ENCODE assay signal across 9 mouse cellular contexts in genomic region chr3:122471017-122471721, GRCm38 (mm10).
DNase-seq lines count a peak whose midpoint lies in the region; TF ChIP-seq lines count a peak whose summit lies in the region.
"Had no signal": no experiment of that assay in that cellular context is flagged by ENCODE, and none has a peak within 500 bp of the region (broad histone marks: within the 10 kb centered on the region; RNA-seq: fewer than 3 reads in every experiment).

No protein-coding gene starts in this region.

- no peak overlapping the region for H3K4me3 ChIP-seq in heart, adult 2 months
- no peak overlapping the region for H3K4me3 ChIP-seq in heart, embryonic 10.5 days
- H3K4me3 ChIP-seq: midbrain, embryonic 13.5 days had no signal

- H3K4me1 ChIP-seq in heart, adult 2 months (ENCODE audit: control insufficient read depth, insufficient read depth, low read length), result peaks cover 13% of the 10 kb centered on the region
- peaks cover 34% of the 10 kb centered on the region for H3K4me1 ChIP-seq in heart, embryonic 10.5 days

- DNase-seq in heart, adult 2 months, result no peak
- DNase-seq in heart, embryonic 10.5 days (ENCODE audit: low spot score), result no peak
- peak; percentile 87 for DNase-seq in MN1 (ENCODE audit: low spot score)
- peak; percentile 80 for DNase-seq in cerebellum, adult 9-11 months
- DNase-seq in lung, postnatal 10 days, result peak; percentile 42
- DNase-seq in thymus, adult 18-20 months, result no peak
- no peak for DNase-seq in natural killer cell, adult 2 months (ENCODE audit: low spot score in 2 of 2)
- no peak for DNase-seq in kidney, adult 11 months

- no peak for TF ChIP-seq POLR2A in heart, adult 2 months (IDR thresholded peaks at IDR 0.05; ENCODE audit: insufficient read depth, low read depth, low read length)

- no peak overlapping the region for H3K27ac ChIP-seq in heart, adult 2 months
- H3K27ac ChIP-seq in heart, embryonic 10.5 days, result no peak overlapping the region
- H3K27ac ChIP-seq: midbrain, embryonic 13.5 days had no signal

- no peaks in the 10 kb centered on the region for H3K79me2 ChIP-seq in heart, adult 2 months (replicated peaks; ENCODE audit: control insufficient read depth, insufficient read depth, low read length)

- no peaks in the 10 kb centered on the region for H3K9me3 ChIP-seq in heart, embryonic 10.5 days
- H3K9me3 ChIP-seq: midbrain, embryonic 13.5 days had no signal

- H3K27me3 ChIP-seq in heart, adult 2 months (ENCODE audit: control insufficient read depth, insufficient read depth, low read length), result no peaks in the 10 kb centered on the region
- H3K27me3 ChIP-seq in heart, embryonic 10.5 days (ENCODE audit: insufficient read depth, poor library complexity, severe bottlenecking), result peaks cover 73% of the 10 kb centered on the region
- H3K27me3 ChIP-seq: midbrain, embryonic 13.5 days had no signal

- intact Hi-C loops in heart, adult 2 months (cut with DNase I), result no loop called here

- H3K9ac ChIP-seq in heart, adult 2 months (ENCODE audit: low read depth, low read length), result no peak overlapping the region
- H3K9ac ChIP-seq: midbrain, embryonic 13.5 days had no signal

- TF ChIP-seq CTCF in heart, adult 2 months (IDR thresholded peaks at IDR 0.05), result no peak

- no peaks in the 10 kb centered on the region for H3K36me3 ChIP-seq in heart, adult 2 months (ENCODE audit: control insufficient read depth, insufficient read depth, low read length)
- no peaks in the 10 kb centered on the region for H3K36me3 ChIP-seq in heart, embryonic 10.5 days
- H3K36me3 ChIP-seq: midbrain, embryonic 13.5 days had no signal

- 0 out of 2 replicates have a peak, but pooled peaks have one; percentile 36 for TF ChIP-seq EP300 in heart, adult 2 months (IDR thresholded peaks at IDR 0.05; ENCODE audit: insufficient read depth, low read depth, low read length)

- WGBS in heart, adult 2 months, result 45% methylated on average over 12 of the region's 12 CpGs
- WGBS in heart, embryonic 10.5 days, result 47% methylated on average over 12 of the region's 12 CpGs

Comparison
In these comparisons a context has a peak if more than half of its experiments do, and no peak if none do; other contexts are left out.
1. DNase-seq: peak in MN1 (single experiment), cerebellum, adult 9-11 months (single experiment) and lung, postnatal 10 days (single experiment); none in heart, adult 2 months (0 of 2), heart, embryonic 10.5 days (single experiment), thymus, adult 18-20 months (0 of 2), natural killer cell, adult 2 months (0 of 2) and kidney, adult 11 months (single experiment).